Mouse (Mus musculus): Measurements from ENCODE around the gene 1700001C02Rik. TPM values are rescaled to one million over a fixed set of nuclear protein-coding genes. Genes with fewer than 3 reads are reported as not detected.

Gene 1700001C02Rik
- 2.8 and 3.3 TPM in 2 replicates for polyA plus RNA-seq (2014; fragmentation: Nextera tagmentation; extraction: Ambion mirVana)

DNA sequence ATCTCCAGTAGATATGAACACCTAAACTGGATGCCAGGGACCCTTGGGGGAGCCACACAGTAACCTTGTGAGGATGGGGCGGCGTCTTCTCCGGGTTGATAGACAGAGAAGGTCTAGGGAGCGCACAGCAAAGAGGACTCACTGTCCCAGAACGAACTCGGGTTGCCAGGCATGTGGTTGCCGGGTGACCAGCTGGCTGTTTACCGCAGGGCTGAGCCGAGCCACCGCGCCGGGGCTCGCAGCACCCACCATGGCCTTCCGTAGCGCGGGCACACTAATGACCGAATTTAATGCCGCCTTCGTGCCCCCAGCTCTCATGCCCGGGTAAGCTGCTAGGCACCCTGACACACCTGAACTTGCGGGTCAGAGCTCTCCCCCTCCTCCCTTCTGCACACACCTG is at the start of gene 1700001C02Rik:
1700001C02Rik (plus strand) TSS at position 187 of the 400 bp plus-strand sequence.
- no peaks in the 10 kb centered on the region for H3K36me3 ChIP-seq (replicated peaks; ENCODE audit: control insufficient read depth, insufficient read depth)
- no peak within 1 kb of the TSS for H3K27ac ChIP-seq
- 0 out of 2 replicates have a peak, but pooled peaks cover 6% of the 10 kb centered on the region for H3K27me3 ChIP-seq (ENCODE audit: control insufficient read depth, insufficient read depth, low read length)
- 14% methylated on average over 19 of the region's 21 CpGs for WGBS
- no peak for DNase-seq (ENCODE audit: low spot score)
- peak within 1 kb of the TSS; percentile 15 for H3K4me3 ChIP-seq (replicated peaks; ENCODE audit: low read length)
- H3K9me3 ChIP-seq (ENCODE audit: control insufficient read depth, low read length) = no peaks in the 10 kb centered on the region
- H3K4me1 ChIP-seq (replicated peaks; ENCODE audit: control insufficient read depth, insufficient read depth, low read length) = peaks cover 25% of the 10 kb centered on the region
- H3K9ac ChIP-seq = 0 out of 2 replicates have a peak within 1 kb of the TSS, but pooled peaks have one; percentile 16
- ATAC-seq (ENCODE audit: low FRiP score) = no peak
- peak within 1 kb of the TSS; percentile 52 for H3K4me2 ChIP-seq (replicated peaks)

DNA sequence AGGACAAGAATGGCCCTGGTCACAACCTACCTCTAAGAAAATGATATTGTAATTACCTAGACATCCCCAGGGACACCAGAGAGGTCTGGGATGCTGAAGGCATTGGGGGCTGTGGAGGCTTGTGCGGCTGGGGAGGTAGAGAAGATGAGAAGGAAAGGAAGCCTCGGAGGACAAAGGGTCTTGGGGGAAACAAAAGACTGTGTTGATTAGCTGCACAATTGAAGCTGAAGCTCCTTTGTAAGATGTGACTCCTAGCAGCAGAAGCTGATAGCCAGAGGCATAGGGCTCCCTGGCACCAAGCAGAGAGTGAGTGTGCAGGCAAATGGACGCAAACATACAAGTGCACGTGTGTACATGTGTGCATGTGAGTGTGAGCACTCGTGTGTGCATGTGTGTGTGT is 49.2 kb upstream of the 1700001C02Rik start:
- 23% methylated on average over 5 of the region's 5 CpGs for WGBS
- 0 out of 2 replicates have a peak, but pooled peaks cover 7% of the 10 kb centered on the region for H3K4me1 ChIP-seq (replicated peaks; ENCODE audit: control insufficient read depth, insufficient read depth, low read length)
- H3K9ac ChIP-seq = no peak overlapping the region
- H3K27me3 ChIP-seq (ENCODE audit: control insufficient read depth, insufficient read depth, low read length) = no peaks in the 10 kb centered on the region
- H3K36me3 ChIP-seq (replicated peaks; ENCODE audit: control insufficient read depth, insufficient read depth) = no peaks in the 10 kb centered on the region
- no peaks in the 10 kb centered on the region for H3K9me3 ChIP-seq (ENCODE audit: control insufficient read depth, low read length)
- DNase-seq (ENCODE audit: low spot score) (no peak), ATAC-seq (ENCODE audit: low FRiP score) (no peak)
- H3K4me3 ChIP-seq (replicated peaks; ENCODE audit: low read length) = no peak overlapping the region
- H3K27ac ChIP-seq = no peak overlapping the region; the same call in 1 of the 2 replicates
- H3K4me2 ChIP-seq (replicated peaks) = no peak overlapping the region

DNA sequence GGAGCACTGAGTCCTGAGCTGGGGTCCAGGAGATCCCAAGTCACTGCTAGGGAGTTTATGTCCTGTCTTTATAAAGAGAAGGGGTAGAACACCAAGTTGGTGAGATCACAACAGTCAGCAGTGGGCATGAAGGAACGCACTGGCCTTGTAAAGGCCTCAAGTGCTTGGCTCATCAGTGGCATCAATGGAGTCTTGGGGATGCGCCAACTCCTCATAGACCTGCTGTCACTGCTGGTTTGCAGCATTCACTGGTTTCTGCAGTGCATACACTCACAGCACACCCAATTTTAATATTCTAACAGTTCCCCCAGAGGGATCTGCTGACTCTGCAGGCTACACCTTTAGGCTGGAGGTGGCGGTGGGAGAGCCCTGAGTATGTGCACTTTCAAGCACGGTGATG is 42.7 kb upstream of the 1700001C02Rik start:
- Histone ChIP-seq H3K9ac (no peak overlapping the region), H3K4me2 (replicated peaks) (no peak overlapping the region), H3K4me3 (replicated peaks; ENCODE audit: low read length) (no peak overlapping the region), H3K36me3 (replicated peaks; ENCODE audit: control insufficient read depth, insufficient read depth) (no peaks in the 10 kb centered on the region), H3K27me3 (ENCODE audit: control insufficient read depth, insufficient read depth, low read length) (no peaks in the 10 kb centered on the region), H3K9me3 (ENCODE audit: control insufficient read depth, low read length) (no peaks in the 10 kb centered on the region), H3K27ac (no peak overlapping the region; the same call in 1 of the 2 replicates), H3K4me1 (replicated peaks; ENCODE audit: control insufficient read depth, insufficient read depth, low read length) (0 out of 2 replicates have a peak, but pooled peaks cover 3% of the 10 kb centered on the region)
- no peak for ATAC-seq (ENCODE audit: low FRiP score)
- 70% methylated on average over 4 of the region's 4 CpGs for WGBS
- no peak for DNase-seq (ENCODE audit: low spot score)

DNA sequence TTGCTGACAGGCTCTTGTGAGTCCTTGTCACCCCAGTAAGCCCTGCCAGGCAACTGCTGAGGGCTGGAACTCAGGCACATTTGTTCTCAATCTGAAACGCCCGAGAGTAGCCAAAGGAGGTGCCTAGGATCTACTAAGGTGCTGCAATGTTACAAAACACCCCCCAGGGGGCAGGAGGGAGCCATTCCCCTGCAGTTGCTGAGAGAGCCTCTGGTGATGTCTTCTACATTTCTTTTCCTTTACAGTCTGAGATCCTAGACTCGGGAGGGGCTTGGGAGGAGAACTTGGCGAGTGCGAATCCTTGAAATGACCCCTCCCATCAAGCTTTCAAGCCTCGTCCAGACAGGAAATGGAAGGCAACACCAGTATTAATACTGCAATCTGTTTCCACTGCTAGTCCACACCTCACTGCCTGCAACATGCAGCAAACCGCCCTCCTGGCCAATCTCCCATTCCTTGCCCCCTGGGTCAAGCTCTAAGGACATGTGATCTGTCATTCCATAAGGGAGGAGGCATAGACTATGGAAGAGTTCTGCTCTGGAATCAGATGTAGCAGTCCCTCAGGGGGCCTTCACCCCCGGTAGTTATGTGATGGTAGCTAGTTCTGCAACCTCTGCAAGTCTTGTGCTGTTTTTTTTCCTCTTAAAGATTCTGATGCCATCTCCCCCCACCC is 42.1 kb upstream of the 1700001C02Rik start:
- 0 out of 2 replicates have a peak, but pooled peaks cover 3% of the 10 kb centered on the region for H3K4me1 ChIP-seq (replicated peaks; ENCODE audit: control insufficient read depth, insufficient read depth, low read length)
- no peak; the same call in 1 of the 2 replicates for ATAC-seq (ENCODE audit: low FRiP score)

DNA sequence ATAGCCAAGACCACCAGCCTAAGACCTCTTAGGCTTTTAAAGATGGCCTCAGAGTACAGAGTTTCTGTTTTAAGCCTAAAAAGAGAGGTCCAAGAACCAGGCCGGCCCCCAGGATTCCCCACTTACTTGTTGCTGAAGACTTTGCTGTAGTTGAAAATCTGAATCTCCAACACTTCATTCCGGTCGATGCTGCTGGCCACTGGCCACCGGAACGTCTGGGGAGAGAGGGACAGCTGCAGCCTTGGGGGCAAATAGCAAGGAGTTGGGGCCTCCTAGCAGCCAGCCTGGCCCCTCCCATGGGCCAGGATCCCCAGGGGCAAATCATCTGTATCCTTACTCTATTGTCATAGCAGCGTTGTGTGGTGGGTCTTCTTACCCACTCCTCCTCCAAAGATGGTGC is 38.4 kb upstream of the 1700001C02Rik start:
- no peak overlapping the region for H3K27ac ChIP-seq
- H3K4me1 ChIP-seq (replicated peaks; ENCODE audit: control insufficient read depth, insufficient read depth, low read length) = 0 out of 2 replicates have a peak, but pooled peaks cover 3% of the 10 kb centered on the region
- no peak for ATAC-seq (ENCODE audit: low FRiP score)
- no peak for DNase-seq (ENCODE audit: low spot score)
- no peak overlapping the region for H3K9ac ChIP-seq
- H3K27me3 ChIP-seq (ENCODE audit: control insufficient read depth, insufficient read depth, low read length) = no peaks in the 10 kb centered on the region
- H3K36me3 ChIP-seq (replicated peaks; ENCODE audit: control insufficient read depth, insufficient read depth) = no peaks in the 10 kb centered on the region
- H3K4me3 ChIP-seq (replicated peaks; ENCODE audit: low read length) = no peak overlapping the region
- H3K9me3 ChIP-seq (ENCODE audit: control insufficient read depth, low read length) = no peaks in the 10 kb centered on the region
- H3K4me2 ChIP-seq (replicated peaks) = no peak overlapping the region
- 89% methylated on average over 6 of the region's 6 CpGs for WGBS

More for the DNA sequence above, 42.1 kb upstream of the 1700001C02Rik start:
- Histone ChIP-seq H3K9ac (no peak overlapping the region), H3K4me2 (replicated peaks) (no peak overlapping the region), H3K27me3 (ENCODE audit: control insufficient read depth, insufficient read depth, low read length) (no peaks in the 10 kb centered on the region), H3K9me3 (ENCODE audit: control insufficient read depth, low read length) (no peaks in the 10 kb centered on the region), H3K27ac (no peak overlapping the region; the same call in 1 of the 2 replicates), H3K36me3 (replicated peaks; ENCODE audit: control insufficient read depth, insufficient read depth) (no peaks in the 10 kb centered on the region), H3K4me3 (replicated peaks; ENCODE audit: low read length) (no peak overlapping the region)
- WGBS = 35% methylated on average over 8 of the region's 8 CpGs
- peak; percentile 71 for DNase-seq (ENCODE audit: low spot score)

DNA sequence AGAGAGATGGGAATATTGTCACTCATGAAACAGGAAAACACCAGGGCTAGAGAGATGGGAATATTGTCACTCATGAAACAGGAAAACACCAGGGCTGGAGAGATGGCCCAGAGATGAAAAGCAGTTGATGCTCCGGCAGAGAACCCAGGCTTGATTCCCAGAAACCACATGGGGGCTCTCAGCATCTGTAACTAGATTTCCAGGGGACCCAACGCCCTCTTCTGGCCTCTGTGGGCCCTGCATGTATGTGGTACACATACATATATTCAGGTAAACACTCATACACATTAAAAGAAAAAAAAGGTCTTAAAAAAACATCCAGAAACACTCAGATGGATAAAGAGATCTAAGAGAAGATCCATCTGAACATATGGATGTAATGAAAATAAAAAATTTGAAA is 26.9 kb upstream of the 1700001C02Rik start:
- 52% methylated on average over 2 of the region's 2 CpGs for WGBS
- H3K4me3 ChIP-seq (replicated peaks; ENCODE audit: low read length) = no peak overlapping the region
- H3K4me2 ChIP-seq (replicated peaks) = no peak overlapping the region
- H3K9ac ChIP-seq = no peak overlapping the region
- no peaks in the 10 kb centered on the region for H3K27me3 ChIP-seq (ENCODE audit: control insufficient read depth, insufficient read depth, low read length)
- H3K36me3 ChIP-seq (replicated peaks; ENCODE audit: control insufficient read depth, insufficient read depth) = no peaks in the 10 kb centered on the region
- no peaks in the 10 kb centered on the region for H3K4me1 ChIP-seq (replicated peaks; ENCODE audit: control insufficient read depth, insufficient read depth, low read length)
- DNase-seq (ENCODE audit: low spot score) (no peak), ATAC-seq (ENCODE audit: low FRiP score) (no peak)
- H3K27ac ChIP-seq = no peak overlapping the region
- no peaks in the 10 kb centered on the region for H3K9me3 ChIP-seq (ENCODE audit: control insufficient read depth, low read length)

DNA sequence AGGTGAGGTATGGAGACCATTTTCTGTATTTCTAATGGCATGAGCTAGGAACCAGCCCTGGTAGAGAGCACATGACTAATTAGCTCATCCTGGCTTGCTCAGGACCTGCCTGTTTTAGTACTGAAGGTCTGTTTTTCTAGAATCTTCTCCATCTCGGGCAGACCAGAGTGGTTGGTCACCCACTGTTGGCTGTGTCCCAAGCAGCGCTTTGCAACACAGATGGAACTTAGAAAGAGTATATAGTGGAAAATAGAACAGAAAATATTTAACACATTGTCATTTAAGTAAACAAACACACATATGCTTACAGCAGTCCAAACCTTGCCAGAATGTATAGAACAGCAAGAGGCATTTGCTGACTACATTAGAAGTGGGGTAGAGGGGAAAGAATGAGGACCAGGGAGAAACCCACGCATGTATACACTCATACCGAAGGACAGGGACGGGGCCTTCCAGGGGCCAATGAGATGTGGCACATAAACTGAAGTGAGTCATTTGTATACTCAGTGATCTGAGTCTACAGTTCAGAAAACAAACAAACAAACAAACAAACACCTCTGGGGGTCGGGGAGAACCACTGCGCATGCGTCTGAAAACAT is 25.4 kb upstream of the 1700001C02Rik start:
- WGBS = 93% methylated on average over 8 of the region's 8 CpGs
- ATAC-seq (ENCODE audit: low FRiP score) (no peak), DNase-seq (ENCODE audit: low spot score) (no peak)
- Histone ChIP-seq H3K4me1 (replicated peaks; ENCODE audit: control insufficient read depth, insufficient read depth, low read length) (no peaks in the 10 kb centered on the region), H3K4me3 (replicated peaks; ENCODE audit: low read length) (no peak overlapping the region), H3K27me3 (ENCODE audit: control insufficient read depth, insufficient read depth, low read length) (no peaks in the 10 kb centered on the region), H3K36me3 (replicated peaks; ENCODE audit: control insufficient read depth, insufficient read depth) (no peaks in the 10 kb centered on the region), H3K9me3 (ENCODE audit: control insufficient read depth, low read length) (no peaks in the 10 kb centered on the region), H3K9ac (no peak overlapping the region), H3K4me2 (replicated peaks) (no peak overlapping the region), H3K27ac (no peak overlapping the region)

DNA sequence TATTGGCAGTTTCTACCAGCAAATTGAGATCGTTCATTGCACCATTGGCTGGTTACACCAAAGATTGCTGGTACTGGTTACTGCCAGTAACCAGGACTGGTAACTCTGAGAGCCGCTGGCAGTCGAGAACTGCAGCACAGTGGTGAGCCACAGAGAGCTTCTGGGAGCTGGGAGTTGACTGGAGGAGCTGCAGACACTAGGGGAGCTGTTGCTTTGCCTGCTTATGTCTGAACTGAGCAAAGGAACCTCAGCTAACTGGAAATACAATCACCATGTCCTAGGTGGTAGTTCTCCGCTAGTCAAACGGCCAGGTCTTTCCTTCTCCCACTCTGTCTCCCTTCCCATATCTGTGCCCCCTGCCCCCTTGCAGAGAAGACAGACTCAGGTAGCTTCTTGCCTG is 23.7 kb upstream of the 1700001C02Rik start:
- Histone ChIP-seq H3K27me3 (ENCODE audit: control insufficient read depth, insufficient read depth, low read length) (no peaks in the 10 kb centered on the region), H3K4me1 (replicated peaks; ENCODE audit: control insufficient read depth, insufficient read depth, low read length) (no peaks in the 10 kb centered on the region), H3K9me3 (ENCODE audit: control insufficient read depth, low read length) (no peaks in the 10 kb centered on the region), H3K9ac (no peak overlapping the region), H3K4me3 (replicated peaks; ENCODE audit: low read length) (no peak overlapping the region), H3K36me3 (replicated peaks; ENCODE audit: control insufficient read depth, insufficient read depth) (no peaks in the 10 kb centered on the region), H3K27ac (no peak overlapping the region), H3K4me2 (replicated peaks) (no peak overlapping the region)
- 64% methylated on average over 5 of the region's 5 CpGs for WGBS
- DNase-seq (ENCODE audit: low spot score) (no peak), ATAC-seq (ENCODE audit: low FRiP score) (no peak)

DNA sequence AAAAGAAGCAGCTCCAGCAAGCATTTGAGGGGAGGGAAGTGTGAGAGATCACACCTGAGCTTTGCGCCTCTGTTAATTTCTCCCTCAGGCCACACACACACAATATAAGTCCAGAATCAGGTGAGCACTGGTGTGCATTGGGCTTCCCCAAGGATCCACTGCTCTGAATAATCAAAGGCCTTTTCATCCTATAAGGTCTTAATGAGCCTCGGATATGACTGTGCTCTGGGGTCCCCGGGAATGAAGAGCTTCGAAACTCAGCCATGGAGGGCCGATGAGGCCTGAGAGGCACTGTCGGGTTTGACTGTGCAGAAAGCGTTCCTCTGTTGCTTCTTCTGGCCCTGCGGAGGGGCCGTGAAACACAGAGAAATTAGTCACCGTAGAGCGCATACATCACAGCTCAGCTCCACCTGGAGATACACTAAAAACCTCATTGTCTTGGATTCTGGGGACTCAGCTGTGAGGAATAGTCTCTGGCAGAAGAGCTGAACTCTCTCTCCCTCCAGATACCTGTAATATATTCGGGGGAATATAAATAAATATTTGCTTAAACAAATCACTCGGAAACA is 21.4 kb upstream of the 1700001C02Rik start:
- 62% methylated on average over 13 of the region's 13 CpGs for WGBS
- no peak overlapping the region for H3K27ac ChIP-seq
- H3K4me2 ChIP-seq (replicated peaks) = no peak overlapping the region
- no peak overlapping the region for H3K9ac ChIP-seq
- no peaks in the 10 kb centered on the region for H3K36me3 ChIP-seq (replicated peaks; ENCODE audit: control insufficient read depth, insufficient read depth)
- no peak overlapping the region for H3K4me3 ChIP-seq (replicated peaks; ENCODE audit: low read length)
- H3K27me3 ChIP-seq (ENCODE audit: control insufficient read depth, insufficient read depth, low read length) = no peaks in the 10 kb centered on the region
- H3K9me3 ChIP-seq (ENCODE audit: control insufficient read depth, low read length) = no peaks in the 10 kb centered on the region
- DNase-seq (ENCODE audit: low spot score) (no peak), ATAC-seq (ENCODE audit: low FRiP score) (0 out of 2 replicates have a peak, but pooled peaks have one; percentile 6)
- H3K4me1 ChIP-seq (replicated peaks; ENCODE audit: control insufficient read depth, insufficient read depth, low read length) = no peaks in the 10 kb centered on the region
